Mouse (Mus musculus) brain, embryonic 18.5 days (tissue): ENCODE results near the gene Ttyh2.

ENCODE experiments used
- DNase-seq: peaks from one replicate; pipeline ENCODE4 v3.0.0-alpha.2; 2012; ENCODE audit warnings: low read depth, low spot score

The Ttyh2 gene

GRCm38 (mm10) chr11:114682321-114682900 lies 7.2 kb downstream of the Ttyh2 start:
- DNase-seq = no peak

DNA sequence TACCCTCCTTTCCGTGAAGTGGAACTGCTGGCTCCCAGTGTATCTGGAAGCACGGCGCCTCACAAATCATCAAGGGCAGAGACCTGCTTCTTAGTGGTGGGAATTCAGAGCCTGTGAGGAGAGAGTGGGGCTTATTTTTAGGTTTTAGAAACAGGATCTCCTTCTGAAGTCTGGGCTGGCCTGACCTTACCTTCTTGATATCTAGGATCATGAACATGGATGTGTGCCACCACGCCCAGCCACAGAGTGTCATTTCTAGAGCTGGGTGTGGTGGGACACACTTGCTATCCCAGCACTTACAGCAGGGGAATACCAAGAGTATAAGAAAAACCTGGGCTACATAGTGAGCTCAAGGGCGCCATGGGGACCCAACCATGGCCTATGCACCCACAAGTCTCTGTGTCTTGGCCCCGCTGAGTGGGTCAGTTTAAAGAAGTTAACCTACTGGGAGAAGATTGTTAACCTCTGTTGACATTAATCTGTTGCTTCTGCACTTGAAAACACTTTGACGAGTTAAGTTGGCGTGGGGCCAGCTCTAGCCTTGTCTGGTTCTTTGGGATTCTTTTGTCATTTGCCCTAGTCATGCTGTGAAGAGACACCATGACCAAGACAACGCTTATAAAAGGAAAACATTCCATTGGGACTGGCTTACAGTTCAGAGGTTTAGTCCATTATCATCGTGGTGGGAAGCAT lies 7.9 kb downstream of the Ttyh2 start:
- DNase-seq = no peak

- no peak for DNase-seq
These were observed 8.7 kb downstream of the Ttyh2 start for GRCm38 (mm10) chr11:114683722-114684621.

DNA sequence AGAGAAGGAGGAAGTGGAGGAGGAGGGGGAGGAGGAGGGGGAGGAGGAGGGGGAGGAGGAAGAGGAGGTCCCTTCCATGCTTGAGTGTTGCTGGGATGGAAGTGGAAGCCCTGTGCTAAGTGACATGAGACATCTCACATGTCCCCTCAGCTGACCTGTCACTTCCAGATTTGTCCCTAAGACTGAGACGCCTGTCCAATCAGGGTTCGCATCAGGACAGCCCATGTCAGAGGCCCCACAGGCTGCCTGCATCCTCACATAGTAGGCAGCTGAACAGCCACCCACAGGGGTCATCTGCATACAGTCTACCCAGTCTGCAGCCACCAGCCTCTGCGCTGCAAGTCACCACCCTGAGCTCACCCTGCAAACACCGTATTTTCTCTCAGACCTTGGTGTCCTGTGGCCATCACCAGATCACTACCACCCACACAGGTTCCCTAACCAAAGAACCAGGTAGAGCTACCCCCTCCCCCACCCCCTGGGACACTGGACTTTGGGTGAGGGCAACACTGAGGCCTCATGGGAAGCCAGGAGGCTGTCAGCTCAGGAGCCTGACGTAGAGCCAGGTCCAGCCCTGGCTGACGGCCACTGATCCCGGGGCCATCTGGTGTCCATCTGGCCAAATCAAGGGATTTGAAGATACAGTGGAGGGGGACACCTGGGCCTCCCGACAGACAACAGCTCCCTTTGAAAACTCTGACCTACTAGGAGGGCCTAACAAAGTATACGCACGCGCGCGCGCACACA lies 9.6 kb downstream of the Ttyh2 start:
- DNase-seq = no peak

DNA sequence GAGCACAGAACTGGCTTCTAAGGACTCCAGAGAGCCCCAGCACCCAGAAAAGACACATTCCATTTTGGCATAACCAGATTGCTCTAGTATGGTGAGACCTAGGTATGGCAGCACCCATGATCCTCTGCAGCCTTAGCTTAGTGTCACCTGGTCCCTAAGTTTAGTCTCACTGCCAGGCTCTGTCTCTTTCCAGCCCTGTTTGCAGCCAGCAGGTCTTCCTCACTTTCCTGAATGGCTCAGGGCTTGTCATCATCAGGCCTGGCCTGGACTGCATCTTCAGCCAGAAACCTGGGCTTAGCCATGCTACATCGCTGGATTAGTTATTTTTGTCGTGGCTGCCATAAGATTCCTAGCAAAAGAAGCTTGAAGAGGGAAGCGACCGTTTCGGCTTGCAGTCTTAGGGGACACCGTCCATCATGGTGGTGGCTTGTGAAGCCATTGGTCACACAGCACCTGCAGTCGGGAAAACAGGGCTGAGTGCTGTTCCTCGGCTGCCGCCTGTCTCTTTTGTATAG lies 10.4 kb downstream of the Ttyh2 start:
- no peak for DNase-seq

DNA sequence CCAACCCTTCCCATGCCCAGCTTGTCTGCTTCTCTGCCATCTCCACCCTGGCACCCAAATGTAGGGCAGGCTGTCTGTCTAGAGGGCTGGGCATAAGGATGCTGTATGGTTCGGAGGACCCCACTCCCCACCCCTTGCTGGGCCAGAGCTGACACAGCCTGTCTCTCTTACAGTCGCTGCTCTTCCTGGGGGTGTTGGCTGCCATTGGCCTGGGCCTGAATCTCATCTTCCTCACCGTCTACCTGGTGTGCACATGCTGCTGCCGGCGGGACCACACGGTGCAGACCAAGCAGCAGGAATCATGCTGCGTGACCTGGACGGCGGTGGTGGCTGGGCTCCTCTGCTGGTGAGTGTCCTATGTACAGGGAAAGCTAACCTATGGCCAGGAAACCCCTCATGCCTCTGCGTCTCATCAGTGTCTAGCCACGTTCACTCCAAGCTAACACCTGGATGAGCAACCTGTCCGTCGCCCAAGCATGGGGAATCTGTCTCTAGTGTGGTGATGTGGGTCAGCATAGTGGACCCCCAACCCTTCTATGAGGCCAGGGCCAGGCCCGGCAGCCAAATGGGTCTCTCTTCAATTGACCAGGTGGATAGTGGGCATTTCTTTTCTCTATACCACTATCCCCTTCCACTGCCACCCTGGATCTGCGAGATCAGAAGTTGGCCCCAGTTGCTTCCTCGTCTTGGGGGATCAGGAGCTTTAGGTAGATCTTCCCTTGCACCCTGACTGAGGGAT lies 11.2 kb downstream of the Ttyh2 start:
- DNase-seq = no peak

GRCm38 (mm10) chr11:114687574-114688188 lies 12.4 kb downstream of the Ttyh2 start:
- DNase-seq = no peak

DNA sequence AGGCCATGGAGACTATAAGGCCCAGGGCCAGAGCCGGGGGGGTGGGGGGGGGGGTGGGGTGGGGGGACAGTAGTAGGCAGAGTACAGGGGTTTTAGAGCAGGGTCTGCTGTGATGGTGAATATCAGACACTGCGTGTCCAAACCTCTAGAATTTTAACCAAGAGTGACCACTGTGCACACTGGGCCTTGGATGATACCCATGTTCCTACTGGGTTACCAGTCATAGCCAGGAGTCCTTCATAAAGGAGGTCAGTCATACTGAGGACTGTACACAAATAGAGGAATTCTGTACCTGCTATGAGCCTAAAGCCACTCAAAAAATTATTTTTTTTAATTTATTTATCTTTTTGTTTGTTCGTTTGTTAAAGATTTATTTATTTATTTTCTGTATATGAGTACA lies 13.5 kb downstream of the Ttyh2 start:
- no peak for DNase-seq

DNA sequence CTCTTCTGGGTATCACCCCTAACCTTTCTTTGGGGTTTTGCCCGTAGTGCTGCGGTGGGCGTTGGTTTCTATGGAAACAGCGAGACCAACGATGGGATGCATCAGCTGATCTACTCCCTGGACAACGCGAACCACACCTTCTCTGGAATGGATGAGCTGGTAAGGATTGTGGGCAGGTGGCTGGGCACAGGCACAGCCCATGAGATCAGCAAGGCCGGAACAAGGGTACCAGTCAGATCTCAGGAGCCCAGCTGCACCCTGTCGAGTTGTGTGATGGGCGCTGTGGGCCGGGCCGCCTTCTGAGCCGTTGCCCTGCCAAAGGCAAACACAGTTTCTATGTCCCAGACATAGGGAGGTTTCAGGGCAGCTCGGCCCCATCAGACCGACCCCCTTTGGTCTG lies 15.0 kb downstream of the Ttyh2 start:
- DNase-seq = no peak

DNA sequence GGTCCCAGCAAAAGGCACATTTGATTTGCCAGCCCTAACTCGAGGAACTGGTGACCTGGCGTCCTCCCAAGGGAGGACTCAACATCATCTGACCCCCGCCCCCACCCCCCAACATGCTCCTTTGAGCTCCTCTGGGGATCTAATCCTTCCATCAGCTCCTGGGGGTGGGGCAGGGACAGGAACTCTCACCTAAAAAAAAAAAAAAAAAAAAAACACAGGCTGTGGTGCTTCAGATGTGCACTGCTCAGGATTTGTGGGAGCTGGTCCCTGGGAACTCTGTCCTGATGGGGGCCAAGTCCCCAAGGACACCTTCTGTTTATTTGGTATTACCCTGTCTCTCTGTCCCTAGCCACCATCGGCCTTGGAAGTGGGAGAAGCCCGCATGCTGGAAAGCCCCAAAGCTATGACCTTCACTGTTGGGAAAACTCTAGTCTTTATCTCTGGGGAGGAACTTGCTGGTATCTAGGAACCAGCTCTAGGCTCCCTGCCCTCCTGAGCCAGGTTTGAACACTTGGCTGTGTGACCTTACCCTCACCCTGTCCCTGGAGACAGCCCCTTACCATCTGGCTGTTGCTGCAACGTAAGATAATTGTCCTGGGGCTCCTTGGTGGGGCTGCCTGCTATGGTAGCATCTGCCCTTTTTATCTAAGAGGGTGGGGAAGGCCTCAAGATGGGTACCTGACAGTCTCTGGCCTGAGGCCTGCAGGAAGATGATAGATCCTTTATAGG lies 16.4 kb downstream of the Ttyh2 start:
- DNase-seq = no peak

DNA sequence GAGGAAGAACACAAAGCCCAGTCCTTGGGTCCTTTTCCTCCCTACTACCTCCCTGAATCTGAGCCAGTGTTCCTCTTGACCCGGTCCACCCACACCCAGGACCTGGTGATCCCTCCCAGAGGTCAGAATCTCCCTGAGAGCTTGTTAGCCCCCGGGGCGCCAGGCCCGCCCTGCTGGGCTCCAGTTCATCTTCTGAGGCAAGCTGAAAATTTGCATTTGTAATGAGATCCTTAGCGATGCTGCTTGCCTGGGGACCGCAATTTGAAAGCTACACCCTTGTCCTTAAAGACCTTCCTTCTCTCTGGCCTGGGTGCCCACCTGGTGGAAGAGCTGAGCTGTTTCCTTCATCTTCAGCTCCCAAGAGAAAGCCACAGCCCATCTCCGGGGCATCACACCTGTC lies 17.4 kb downstream of the Ttyh2 start:
- no peak for DNase-seq

- no peak for DNase-seq
These were observed 18.2 kb downstream of the Ttyh2 start for GRCm38 (mm10) chr11:114693456-114693855.

- DNase-seq = no peak
These were observed 19.2 kb downstream of the Ttyh2 start for GRCm38 (mm10) chr11:114694451-114694850.

GRCm38 (mm10) chr11:114698496-114698895 lies 23.3 kb downstream of the Ttyh2 start:
- no peak for DNase-seq

GRCm38 (mm10) chr11:114699511-114699910 lies 24.3 kb downstream of the Ttyh2 start:
- no peak for DNase-seq

DNA sequence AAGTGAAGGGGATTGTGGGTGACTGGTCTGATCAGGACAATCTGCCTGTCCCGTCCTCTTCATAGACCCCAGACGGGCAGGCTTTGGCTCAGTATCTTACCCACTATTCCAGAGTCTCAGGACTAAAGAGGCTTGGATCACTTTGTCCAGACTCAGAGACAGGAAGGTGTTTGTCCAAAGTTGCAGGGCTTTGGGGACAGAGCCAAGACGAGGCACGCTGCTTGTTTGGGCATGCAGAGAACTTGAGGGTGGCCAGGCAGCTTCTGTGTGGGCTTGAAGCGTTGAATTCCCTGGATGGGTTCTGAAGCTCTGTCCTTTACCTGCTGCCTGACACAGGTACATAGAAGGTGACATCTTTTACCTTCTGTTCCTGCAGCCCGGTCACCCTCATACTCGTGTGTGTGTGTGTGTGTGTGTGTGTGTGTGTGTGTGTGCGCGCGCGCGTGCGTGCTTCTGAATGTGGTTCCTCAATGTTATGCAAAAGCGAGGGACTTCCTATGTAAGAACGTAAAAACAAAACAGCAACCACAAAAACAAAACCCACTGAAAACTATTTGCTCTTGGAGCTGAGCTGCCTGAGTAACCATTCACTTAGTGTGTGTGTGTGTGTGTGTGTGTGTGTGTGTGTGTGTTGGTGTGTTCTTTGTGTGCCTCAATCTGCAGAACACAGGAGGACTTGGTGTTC lies 27.2 kb downstream of the Ttyh2 start:
- no peak for DNase-seq

GRCm38 (mm10) chr11:114702996-114703361 lies 27.7 kb downstream of the Ttyh2 start:
- no peak for DNase-seq

GRCm38 (mm10) chr11:114704071-114704913 lies 29.1 kb downstream of the Ttyh2 start:
- peak; percentile 60 for DNase-seq
